Mouse (Mus musculus) forebrain, embryonic 14.5 days (tissue): ENCODE results near the gene Tbkbp1. TPM values are rescaled to one million over a fixed set of nuclear protein-coding genes. Genes with fewer than 3 reads are reported as not detected.

Experiments used
- ATAC-seq: fragments of 200-750 bp; cut with Nextera tagmentation; 2 replicates; pipeline ENCODE4 v1.8.0; 2017; ENCODE audit warnings: mild to moderate bottlenecking, moderate library complexity
- DNase-seq: peaks from one replicate; pipeline ENCODE4 v3.0.0-alpha.2; 2015; ENCODE audit warnings: low spot score
- H3K27ac ChIP-seq: fragments of 300-500 bp; sonication (generic); 2 replicates; pipeline ENCODE4 v1.5.1; 2014; ENCODE audit warnings: low read depth, mild to moderate bottlenecking, control low read depth, low read length, moderate library complexity
- H3K27me3 ChIP-seq: fragments of 300-500 bp; sonication (generic); replicated peaks from 2 replicates; pipeline ENCODE4 v1.6.1; 2014; ENCODE audit warnings: low read length, control low read depth, mixed read lengths; ENCODE audit not compliant: control insufficient read depth, insufficient read depth
- H3K36me3 ChIP-seq: fragments of 300-500 bp; sonication (generic); 2 replicates; pipeline ENCODE4 v1.6.1; 2014; ENCODE audit warnings: low read length, control low read depth; ENCODE audit not compliant: control insufficient read depth, insufficient read depth
- H3K4me1 ChIP-seq: fragments of 300-500 bp; sonication (generic); 2 replicates; pipeline ENCODE4 v1.6.1; 2014; ENCODE audit warnings: antibody characterized with exemption, low read length, control low read depth; ENCODE audit not compliant: control insufficient read depth, insufficient read depth
- H3K4me2 ChIP-seq: fragments of 300-500 bp; sonication (generic); 2 replicates; pipeline ENCODE4 v1.6.1; 2014; ENCODE audit warnings: mild to moderate bottlenecking, control low read depth, low read length
- H3K4me3 ChIP-seq: fragments of 300-500 bp; sonication (generic); 2 replicates; pipeline ENCODE4 v1.5.1; 2014; ENCODE audit warnings: low read depth, low read length, control low read depth
- H3K9ac ChIP-seq: fragments of 300-500 bp; sonication (generic); 2 replicates; pipeline ENCODE4 v1.6.1; 2014; ENCODE audit warnings: mild to moderate bottlenecking, low read length, control low read depth, moderate library complexity
- H3K9me3 ChIP-seq: fragments of 300-500 bp; sonication (generic); replicated peaks from 2 replicates; pipeline ENCODE4 v1.6.1; 2016; ENCODE audit warnings: low read length, control low read depth, mixed read lengths; ENCODE audit not compliant: control insufficient read depth
- WGBS: fragments of 180-500 bp; shearing (Covaris S2); extraction: QIAGEN DNeasy Blood & Tissue Kit; methylation state at CpG from one replicate; pipeline ENCODE4 v1.1.7; 2014; 5-methylcytosine and 5-hydroxymethylcytosine counted together
- polyA plus RNA-seq: library from polyadenylated mRNA; unstranded; fragments of >200 nt; fragmentation: Nextera tagmentation; extraction: Ambion mirVana; gene quantifications from 2 replicates; pipeline ENCODE4 v1.2.1, GENCODE M21; 2014

The Tbkbp1 gene
- polyA plus RNA-seq, 1 experiment from 2014 or later: 4.8 TPM

- peak overlapping the region; percentile 29 for H3K4me3 ChIP-seq
- 6% methylated on average over 32 of the region's 32 CpGs for WGBS
- no peaks in the 10 kb centered on the region for H3K9me3 ChIP-seq
- peak overlapping the region; percentile 42; the same call in 1 of the 2 replicates for H3K9ac ChIP-seq
- DNase-seq (peak; percentile 71), ATAC-seq (peak; percentile 55; the same call in 1 of the 2 replicates)
- H3K27me3 ChIP-seq: 0 out of 2 replicates have a peak, but pooled peaks cover 4% of the 10 kb centered on the region
- no peaks in the 10 kb centered on the region for H3K36me3 ChIP-seq
- H3K4me1 ChIP-seq: peaks cover 3% of the 10 kb centered on the region; the same call in 1 of the 2 replicates
- peak overlapping the region; percentile 63 for H3K4me2 ChIP-seq
- no peak overlapping the region for H3K27ac ChIP-seq
Measured at GRCm38 (mm10) chr11:97126645-97127468, 24.4 kb downstream of the Tbkbp1 start.

GRCm38 (mm10) chr11:97124266-97125036, 26.8 kb downstream of the Tbkbp1 start:
- H3K4me3 ChIP-seq: no peak overlapping the region
- no peak overlapping the region for H3K27ac ChIP-seq
- no peak overlapping the region for H3K4me2 ChIP-seq
- ATAC-seq (no peak), DNase-seq (no peak)
- H3K4me1 ChIP-seq: peaks cover 3% of the 10 kb centered on the region; the same call in 1 of the 2 replicates
- WGBS: 63% methylated on average over 10 of the region's 10 CpGs
- H3K9me3 ChIP-seq: no peaks in the 10 kb centered on the region
- H3K9ac ChIP-seq: no peak overlapping the region
- H3K36me3 ChIP-seq: no peaks in the 10 kb centered on the region
- H3K27me3 ChIP-seq: 0 out of 2 replicates have a peak, but pooled peaks cover 4% of the 10 kb centered on the region

GRCm38 (mm10) chr11:97123282-97123890, 27.9 kb downstream of the Tbkbp1 start:
- no peaks in the 10 kb centered on the region for H3K9me3 ChIP-seq
- no peaks in the 10 kb centered on the region for H3K36me3 ChIP-seq
- H3K4me1 ChIP-seq: peaks cover 3% of the 10 kb centered on the region; the same call in 1 of the 2 replicates
- 23% methylated on average over 11 of the region's 11 CpGs for WGBS
- no peak overlapping the region for H3K27ac ChIP-seq
- ATAC-seq: no peak
- no peak overlapping the region for H3K9ac ChIP-seq
- H3K27me3 ChIP-seq: 0 out of 2 replicates have a peak, but pooled peaks cover 4% of the 10 kb centered on the region
- H3K4me2 ChIP-seq: no peak overlapping the region
- DNase-seq: no peak
- H3K4me3 ChIP-seq: no peak overlapping the region

GRCm38 (mm10) chr11:97120641-97121040, 30.7 kb downstream of the Tbkbp1 start:
- DNase-seq (no peak), ATAC-seq (no peak)
- no peak overlapping the region for H3K27ac ChIP-seq
- peaks cover 12% of the 10 kb centered on the region for H3K27me3 ChIP-seq
- 62% methylated on average over 3 of the region's 3 CpGs for WGBS
- no peak overlapping the region for H3K9ac ChIP-seq
- no peak overlapping the region for H3K4me3 ChIP-seq
- H3K4me1 ChIP-seq: no peaks in the 10 kb centered on the region
- no peak overlapping the region for H3K4me2 ChIP-seq
- no peaks in the 10 kb centered on the region for H3K9me3 ChIP-seq
- H3K36me3 ChIP-seq: no peaks in the 10 kb centered on the region

GRCm38 (mm10) chr11:97120221-97120620, 31.1 kb downstream of the Tbkbp1 start:
- Histone ChIP-seq H3K4me1 (no peaks in the 10 kb centered on the region), H3K9me3 (no peaks in the 10 kb centered on the region), H3K4me3 (no peak overlapping the region), H3K9ac (no peak overlapping the region), H3K27ac (no peak overlapping the region), H3K36me3 (no peaks in the 10 kb centered on the region), H3K4me2 (no peak overlapping the region), H3K27me3 (peaks cover 16% of the 10 kb centered on the region)
- no peak for ATAC-seq
- WGBS: 65% methylated on average over 10 of the region's 10 CpGs
- DNase-seq: no peak

- peaks cover 43% of the 10 kb centered on the region for H3K27me3 ChIP-seq
- ATAC-seq (no peak), DNase-seq (no peak)
- peaks cover 5% of the 10 kb centered on the region for H3K4me1 ChIP-seq
- no peaks in the 10 kb centered on the region for H3K36me3 ChIP-seq
- no peak overlapping the region for H3K4me3 ChIP-seq
- H3K27ac ChIP-seq: no peak overlapping the region
- H3K9ac ChIP-seq: no peak overlapping the region
- H3K4me2 ChIP-seq: no peak overlapping the region; the same call in 1 of the 2 replicates
- 5% methylated on average over 11 of the region's 11 CpGs for WGBS
- no peaks in the 10 kb centered on the region for H3K9me3 ChIP-seq
Measured at GRCm38 (mm10) chr11:97115797-97116196, 35.5 kb downstream of the Tbkbp1 start.

GRCm38 (mm10) chr11:97114671-97115601, 36.4 kb downstream of the Tbkbp1 start, which contains the start of gene Tbx21:
Gene Tbx21 (minus strand): TSS chr11:97115331.
- H3K27me3 ChIP-seq: peaks cover 43% of the 10 kb centered on the region
- DNase-seq: peak; percentile 16
- H3K27ac ChIP-seq: no peak within 1 kb of the TSS
- under 1% methylated on average over 73 of the region's 87 CpGs for WGBS
- no peak for ATAC-seq
- H3K4me2 ChIP-seq: peak within 1 kb of the TSS; percentile 56
- H3K9ac ChIP-seq: peak within 1 kb of the TSS; percentile 37; the same call in 1 of the 2 replicates
- no peaks in the 10 kb centered on the region for H3K36me3 ChIP-seq
- H3K9me3 ChIP-seq: no peaks in the 10 kb centered on the region
- H3K4me1 ChIP-seq: peaks cover 5% of the 10 kb centered on the region
- peak within 1 kb of the TSS; percentile 31 for H3K4me3 ChIP-seq
